Mouse (Mus musculus): ENCODE data around the gene Peli3.
A peak's percentile ranks its signal among the peaks of the same experiment; 100 is the strongest.
"Not testable (repeated sequence)": the region's sequence is repeated elsewhere in the genome, so short reads cannot be mapped to it uniquely, and the experiment has no call there.

Gene Peli3

GRCm38 (mm10) chr19:4942551-4943252, at the start of gene Peli3:
TSS of gene Peli3 (minus strand) at chr19:4943127.
- peak; percentile 57 for DNase-seq (ENCODE audit: low spot score)

DNA sequence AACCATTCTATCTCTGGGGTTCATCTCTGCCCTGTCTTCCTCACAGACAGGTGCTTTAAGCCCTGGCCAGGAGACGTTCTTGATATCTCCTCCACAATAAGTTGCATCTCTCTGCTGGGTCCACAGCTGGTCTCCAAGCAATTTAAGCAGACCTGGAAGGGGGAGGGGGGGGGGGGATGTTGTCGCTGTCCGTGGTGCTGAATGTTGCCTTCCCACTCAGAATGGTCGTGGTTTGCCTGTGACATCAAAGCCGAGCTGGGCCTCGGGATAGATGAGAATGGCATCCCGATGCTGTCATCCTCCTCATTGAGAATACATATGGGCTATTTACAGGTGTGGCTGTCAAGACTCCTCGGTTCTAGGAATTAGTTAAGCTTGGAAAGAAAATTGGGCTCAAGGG, 49.4 kb upstream of the Peli3 start:
- no peak for DNase-seq (ENCODE audit: low spot score)

- no peak for DNase-seq (ENCODE audit: low spot score)
Measured at GRCm38 (mm10) chr19:4990716-4991115, 47.8 kb upstream of the Peli3 start.

DNA sequence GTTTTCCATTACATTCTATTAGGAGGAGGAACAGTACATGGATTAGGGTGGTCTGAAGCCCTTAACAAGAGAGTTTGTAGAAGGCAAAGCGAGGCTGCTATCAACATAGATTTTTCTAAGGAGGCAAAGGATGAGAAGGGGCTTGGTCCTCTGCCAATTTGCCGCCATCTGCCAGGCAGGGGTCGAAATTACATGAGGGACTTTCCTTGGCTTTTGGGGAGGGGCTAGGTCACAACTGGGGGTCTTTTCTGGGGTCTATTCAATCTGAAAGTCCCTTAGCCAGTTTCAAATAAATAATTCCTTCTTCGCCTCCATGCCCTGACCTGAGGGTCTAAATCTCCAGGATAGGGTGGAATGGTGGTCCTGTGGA, 47.3 kb upstream of the Peli3 start, which contains the start of gene Npas4:
Gene Npas4, minus strand, starts transcription at position 61 of the 370 bp plus-strand sequence.
- DNase-seq (ENCODE audit: low spot score): no peak

DNA sequence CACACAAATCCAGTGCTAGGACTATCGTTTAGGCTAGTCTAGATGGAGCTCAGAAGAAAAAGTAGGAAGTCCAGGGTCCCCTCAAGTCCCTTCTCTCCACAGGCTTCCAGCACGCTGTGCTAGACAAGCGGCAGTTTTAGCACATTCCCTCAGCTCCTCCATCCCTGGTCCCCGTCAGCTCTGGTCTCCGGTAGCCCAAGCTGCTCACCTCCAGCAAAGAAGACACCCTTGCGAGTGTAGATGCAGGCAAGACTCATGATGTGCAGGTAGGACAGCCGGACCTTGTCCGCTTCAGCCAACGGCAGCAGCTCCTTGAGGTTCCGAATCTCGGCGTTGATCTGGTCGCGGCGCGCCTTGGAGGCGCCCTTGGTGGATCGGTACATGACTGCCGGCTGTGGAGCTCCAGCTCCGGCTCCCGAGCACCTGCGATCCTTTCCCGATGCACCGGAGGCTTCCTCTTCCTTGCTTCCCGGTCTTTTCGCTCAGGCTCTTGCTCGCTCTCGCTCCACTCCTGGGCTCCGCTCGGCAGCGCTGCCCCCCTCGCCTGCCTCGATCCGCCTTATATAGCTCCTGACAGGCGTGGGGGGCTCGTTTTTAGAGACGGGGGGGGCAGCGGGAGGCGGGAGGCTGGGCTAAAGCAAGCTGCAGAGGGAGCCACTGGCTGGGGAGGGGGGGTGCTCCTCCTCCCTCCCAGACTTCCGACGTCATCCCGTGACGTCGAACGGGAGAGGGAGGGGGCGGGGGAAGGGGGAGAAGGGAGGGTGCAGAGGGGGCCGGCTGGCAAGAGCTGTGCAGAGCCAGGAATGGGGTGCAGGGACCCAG, 46.7 kb upstream of the Peli3 start:
- DNase-seq (ENCODE audit: low spot score): no peak

GRCm38 (mm10) chr19:4989013-4989412, 46.1 kb upstream of the Peli3 start:
- DNase-seq (ENCODE audit: low spot score): peak; percentile 99

DNA sequence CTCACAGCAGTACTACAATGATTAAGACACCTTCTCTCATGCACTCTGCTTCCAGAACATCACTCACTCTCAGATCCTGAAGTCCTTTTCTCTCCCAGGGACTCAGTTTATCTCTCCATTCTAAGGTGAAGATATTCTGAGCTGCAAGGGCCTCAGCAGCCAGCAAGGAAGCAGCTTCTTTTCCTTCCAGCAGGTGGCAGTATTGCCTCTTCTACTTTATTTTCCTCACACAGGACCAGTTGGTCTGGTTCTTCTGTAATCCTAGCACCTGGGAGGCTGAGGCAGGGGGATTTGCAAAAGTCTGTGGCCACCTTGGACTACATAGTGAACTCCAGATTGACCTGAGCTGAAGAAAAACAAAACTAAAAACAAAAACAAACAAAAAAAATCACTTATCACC, 38.8 kb upstream of the Peli3 start:
- no peak for DNase-seq (ENCODE audit: low spot score)

DNA sequence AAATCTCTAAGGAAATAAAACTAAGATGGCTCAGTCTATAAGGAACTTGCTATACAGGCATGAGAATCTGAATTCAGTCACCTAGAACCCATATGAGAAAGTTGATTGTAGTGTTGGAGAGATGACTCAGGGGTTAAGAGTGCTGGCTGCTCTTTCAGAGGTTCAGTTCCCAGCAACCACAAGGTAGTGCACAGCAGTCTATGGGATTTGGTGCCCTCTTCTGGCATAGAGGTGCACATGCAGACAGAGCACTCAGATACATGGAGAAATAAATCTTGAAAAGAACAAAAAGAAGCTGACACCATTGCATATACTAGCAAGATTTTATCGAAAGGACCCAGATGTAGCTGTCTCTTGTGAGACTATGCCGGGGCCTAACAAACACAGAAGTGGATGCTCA, 25.3 kb upstream of the Peli3 start:
- no peak for DNase-seq (ENCODE audit: low spot score)

DNA sequence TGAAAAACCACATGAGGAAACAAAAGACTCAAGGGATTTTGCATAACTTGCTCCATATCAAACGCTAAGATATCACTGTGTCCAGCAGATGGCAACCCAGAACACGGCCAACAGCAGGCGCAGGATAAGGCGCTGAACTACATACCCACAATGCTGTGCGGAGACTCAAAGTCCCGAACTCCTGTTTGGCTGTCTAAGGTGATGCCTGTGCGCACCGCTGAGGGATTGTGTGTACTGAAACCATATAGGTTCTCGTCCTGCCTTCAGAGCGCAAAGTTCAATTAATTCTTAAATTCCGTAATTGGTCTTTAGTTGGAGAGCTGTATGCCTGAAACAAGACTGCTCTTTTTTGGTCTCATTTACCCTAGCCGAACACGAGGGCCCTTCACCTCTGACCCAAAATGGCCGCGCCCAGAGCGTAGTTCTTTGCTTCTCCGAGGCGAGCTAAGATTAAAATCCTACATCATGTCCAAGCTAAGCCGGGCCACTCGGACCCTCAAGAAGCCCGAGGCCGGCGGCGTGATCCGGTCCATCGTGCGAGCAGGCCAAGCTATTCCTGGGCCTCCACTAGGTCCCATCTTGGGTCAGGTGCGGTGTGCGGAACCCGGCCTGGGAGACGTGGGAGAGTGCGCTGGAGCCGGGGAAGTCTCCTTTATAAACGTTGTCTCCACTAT, 19.1 kb upstream of the Peli3 start, which contains the start of gene Mrpl11:
Gene Mrpl11, plus strand, starts transcription at position 220 of the 674 bp plus-strand sequence.
- peak; percentile 72 for DNase-seq (ENCODE audit: low spot score)

- DNase-seq (ENCODE audit: low spot score): not testable (repeated sequence)
Measured at GRCm38 (mm10) chr19:4948641-4949040, 5.7 kb upstream of the Peli3 start.

DNA sequence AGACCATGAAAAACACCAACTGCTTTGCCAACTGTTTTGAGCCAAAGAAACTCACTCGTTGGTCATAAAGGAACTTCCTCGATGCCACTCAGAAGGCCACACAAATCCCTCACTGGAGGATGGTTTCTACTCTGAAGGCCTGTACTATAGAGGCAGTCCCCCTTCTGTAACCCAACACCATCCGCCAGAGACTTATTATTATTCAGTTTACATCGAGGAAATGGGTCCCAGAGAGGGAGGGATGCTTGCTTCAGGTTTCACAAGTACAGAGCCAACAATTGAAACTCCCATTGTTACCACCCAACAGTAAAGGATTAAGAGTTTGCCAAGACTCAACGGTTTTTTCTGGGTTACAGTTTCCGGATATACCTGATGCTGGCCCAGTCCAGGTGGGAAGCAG, 2.6 kb upstream of the Peli3 start:
- DNase-seq (ENCODE audit: low spot score): no peak

DNA sequence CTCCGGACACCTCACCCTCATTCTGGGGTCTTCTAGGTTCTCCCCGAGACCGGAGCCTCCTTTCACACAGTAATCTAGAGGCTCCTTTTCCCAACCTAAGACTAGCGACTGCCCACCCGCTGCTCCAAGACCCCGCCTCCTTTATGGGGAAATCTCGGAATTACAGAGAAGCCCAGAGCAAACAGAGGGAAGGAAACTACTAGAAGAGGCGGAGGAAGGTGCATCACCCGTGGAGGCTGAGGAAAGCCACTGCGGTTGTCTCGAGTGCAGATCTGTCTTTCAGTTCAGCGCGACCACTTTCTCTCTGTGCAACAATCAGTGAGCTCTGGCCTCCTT, 294 bp upstream of the Peli3 start:
- no peak for DNase-seq (ENCODE audit: low spot score)

DNA sequence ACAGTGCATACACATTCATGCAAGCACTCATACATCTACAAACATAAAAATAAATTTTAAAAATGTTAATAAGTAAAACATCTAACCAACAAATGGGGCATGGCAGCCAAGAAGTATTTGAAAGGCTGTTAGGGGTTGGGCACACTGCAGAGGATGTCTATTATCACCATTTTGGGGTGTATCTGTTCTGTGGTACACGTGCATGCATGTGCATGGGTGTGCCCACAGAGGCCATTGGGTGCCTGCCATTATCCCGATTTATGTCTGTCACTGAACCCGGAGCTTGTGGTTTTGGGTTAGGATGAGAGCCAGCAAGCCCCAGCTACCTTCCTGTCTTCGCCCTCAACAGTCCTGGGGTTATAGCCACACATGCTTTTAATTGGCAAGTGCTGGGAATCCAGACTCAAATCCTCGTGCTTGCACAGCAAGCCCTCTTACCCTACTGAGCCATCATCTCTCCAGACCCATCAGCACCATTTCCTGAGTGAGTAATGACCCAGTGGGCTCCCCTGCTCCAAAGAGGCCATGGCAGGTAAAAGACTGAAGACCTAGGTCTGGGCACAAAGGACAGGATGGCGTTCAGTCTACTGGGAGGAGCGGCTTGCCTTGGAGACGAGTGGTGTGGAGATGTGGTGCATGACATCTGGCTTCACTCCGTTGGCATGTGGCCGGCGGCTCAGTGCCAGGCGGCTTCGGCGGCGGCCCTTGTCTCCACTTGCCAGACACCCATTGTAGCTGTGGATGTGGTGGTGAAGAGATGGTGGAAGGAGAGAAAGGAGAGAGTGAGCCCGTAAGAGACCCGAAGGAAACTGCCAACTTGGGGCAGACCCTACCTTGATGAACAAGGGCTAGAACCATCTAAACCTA, 5.2 kb downstream of the Peli3 start:
- DNase-seq (ENCODE audit: low spot score): no peak

DNA sequence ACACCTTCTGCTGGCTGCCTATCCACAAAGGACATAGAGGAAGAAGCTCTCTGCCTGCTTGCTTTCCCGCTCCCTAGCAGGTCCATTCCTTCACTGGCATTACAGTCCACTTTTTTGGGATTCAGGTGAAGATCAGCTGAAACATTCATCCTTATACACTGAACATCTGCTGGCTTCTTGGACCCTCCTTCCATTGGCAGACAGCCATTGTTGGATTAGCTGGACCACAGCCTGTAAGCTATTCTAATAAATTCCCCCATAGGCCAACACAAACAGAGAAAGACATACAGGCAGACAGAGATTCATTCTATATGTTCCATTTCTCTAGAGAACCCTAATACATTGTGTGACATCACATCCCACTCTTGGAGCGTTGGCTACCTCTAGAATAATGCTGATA, 6.0 kb downstream of the Peli3 start:
- no peak for DNase-seq (ENCODE audit: low spot score)

DNA sequence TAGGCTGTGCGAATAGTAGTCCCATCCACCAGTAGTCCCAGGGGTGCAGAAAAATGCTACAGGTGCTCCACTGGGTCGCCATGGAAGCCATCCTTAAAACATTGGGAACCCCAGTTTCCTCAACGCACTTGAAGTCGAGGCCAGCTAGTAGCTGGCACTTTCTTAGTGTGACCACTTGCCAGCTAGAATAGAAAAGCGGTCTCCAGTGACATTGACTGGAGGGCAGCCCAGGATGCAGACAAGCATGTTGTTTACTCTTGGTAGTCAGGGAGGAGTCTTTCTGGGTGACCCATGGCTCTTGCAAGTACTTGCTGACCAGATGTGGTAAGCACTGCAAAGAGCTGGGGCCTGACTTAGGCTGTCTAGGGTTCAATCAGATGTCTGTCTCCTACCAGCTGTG, 14.1 kb downstream of the Peli3 start:
- DNase-seq (ENCODE audit: low spot score): no peak

DNA sequence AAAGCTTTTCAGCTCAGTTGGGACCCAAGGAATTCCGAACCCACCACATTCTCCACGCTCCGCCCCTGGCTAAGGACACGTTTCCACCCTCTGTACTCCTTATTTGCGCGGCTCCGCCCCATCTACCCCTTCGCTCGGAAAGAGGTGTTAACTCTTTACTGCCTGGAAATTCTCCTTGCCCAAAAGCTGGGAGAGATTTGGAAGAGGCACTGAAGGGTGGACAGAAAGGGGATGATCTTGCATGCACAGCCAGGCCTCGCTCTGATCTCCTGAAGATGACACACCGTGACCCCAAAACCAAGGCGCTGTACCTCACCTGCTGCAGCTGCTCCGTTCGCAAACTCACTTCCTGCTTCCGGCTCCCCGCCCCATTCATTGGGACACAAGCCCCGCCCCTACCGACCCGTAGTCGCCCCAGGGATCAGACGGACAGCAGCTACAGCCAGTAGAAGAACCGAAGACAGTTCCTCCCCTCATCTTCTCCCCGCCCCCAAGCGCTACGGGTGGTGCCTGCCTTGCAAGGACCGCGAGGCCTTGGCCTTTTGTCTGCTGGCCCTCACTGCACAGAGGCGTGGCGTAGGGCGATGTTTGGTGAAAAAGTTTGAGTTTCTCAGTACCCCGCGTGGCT, 14.9 kb downstream of the Peli3 start, which contains the start of gene Dpp3:
Gene Dpp3, minus strand, starts transcription at position 384 of the 628 bp plus-strand sequence.
- peak; percentile 96 for DNase-seq (ENCODE audit: low spot score)

DNA sequence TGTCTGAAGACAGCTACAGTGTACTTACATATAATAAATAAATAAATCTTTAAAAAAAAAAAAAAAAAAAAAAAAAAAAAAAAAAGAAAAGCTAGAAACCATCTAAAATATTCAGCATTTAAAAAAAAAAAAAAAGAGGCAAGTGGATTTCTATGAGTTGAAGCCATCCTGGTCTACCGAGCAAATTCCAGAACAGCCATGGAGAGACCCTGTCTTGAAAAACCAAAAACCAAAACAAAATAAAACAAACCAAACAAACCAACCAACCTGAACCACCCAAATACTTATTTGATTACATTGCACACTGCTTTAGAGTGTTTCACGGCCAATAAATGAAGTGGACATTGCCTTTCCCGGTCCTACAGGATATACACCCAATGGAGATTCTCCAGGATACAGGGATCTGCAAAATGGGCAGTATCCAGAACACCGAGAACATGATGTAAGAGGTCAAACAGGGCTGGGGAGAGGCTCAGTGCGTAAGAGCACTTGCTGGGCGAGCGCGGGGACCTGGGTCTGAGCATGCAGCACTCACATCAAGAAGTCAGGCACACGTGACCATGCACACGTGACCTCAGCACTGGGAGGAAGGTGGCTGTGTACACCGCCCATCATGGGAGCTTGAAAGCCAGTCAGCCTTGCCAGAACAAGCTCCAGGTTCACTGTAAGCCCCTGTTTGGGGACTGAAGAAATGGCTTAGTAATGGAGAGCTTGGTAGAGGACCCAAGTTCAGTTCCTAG, 17.6 kb downstream of the Peli3 start:
- no peak for DNase-seq (ENCODE audit: low spot score)

- no peak for DNase-seq (ENCODE audit: low spot score)
Measured at GRCm38 (mm10) chr19:4919652-4920051, 23.3 kb downstream of the Peli3 start.

- no peak for DNase-seq (ENCODE audit: low spot score)
Measured at GRCm38 (mm10) chr19:4916827-4917226, 26.1 kb downstream of the Peli3 start.

DNA sequence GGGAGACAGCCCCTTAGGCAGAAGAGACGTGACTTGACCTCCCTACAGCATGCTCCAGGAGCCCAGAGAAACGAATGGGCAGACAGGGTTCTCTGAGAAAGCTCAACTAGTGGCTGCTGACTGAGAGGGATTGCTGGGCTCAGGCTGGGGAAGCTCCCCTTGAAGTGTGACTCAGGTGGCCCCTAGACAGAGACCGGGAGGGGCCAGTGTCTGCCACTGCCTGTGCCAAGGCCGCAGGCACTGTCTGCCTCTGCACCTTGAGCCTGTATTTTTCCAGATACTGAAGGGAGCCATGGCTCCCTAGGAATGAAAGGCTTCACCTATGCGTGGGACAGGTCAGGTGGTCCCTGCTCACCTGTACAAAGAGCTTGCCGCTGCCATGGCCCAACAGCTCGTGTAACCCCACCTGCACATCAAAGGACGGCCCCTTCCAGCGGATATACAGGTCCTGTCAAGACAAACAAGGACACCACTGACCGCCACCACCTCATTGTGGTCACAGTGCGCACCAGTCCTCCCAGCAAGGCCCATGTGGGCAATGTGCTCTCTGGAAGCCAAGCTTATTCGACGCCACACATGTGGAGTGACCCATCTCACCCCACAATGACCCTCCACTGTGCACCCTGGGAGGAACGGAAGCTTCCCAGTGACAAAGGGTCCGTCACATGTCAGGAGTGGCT, 26.9 kb downstream of the Peli3 start:
- no peak for DNase-seq (ENCODE audit: low spot score)

Data from ovary, postnatal 10 days (tissue).